Mouse (Mus musculus): ENCODE results near the gene Higd1a.

GRCm38 (mm10) chr9:121894447-121894846, 36.3 kb upstream of the Higd1a start:
- TF ChIP-seq CTCF (IDR thresholded peaks at IDR 0.05; ENCODE audit: low read depth, low read length) = no peak
- no peak for TF ChIP-seq POLR2A (IDR thresholded peaks at IDR 0.05; ENCODE audit: borderline replicate concordance, low read depth, low read length)

Data from bone marrow macrophage, adult 2 months (primary cell).